Mouse (Mus musculus) lung, adult 2 months (tissue): ENCODE results near the gene Ddx23.

ENCODE experiments used
- CTCF ChIP-seq: fragments of 200-500 bp; IDR thresholded peaks from 2 replicates; pipeline ENCODE4 v1.5.1; 2011; ENCODE audit warnings: mild to moderate bottlenecking, low read length, control low read depth; ENCODE audit not compliant: insufficient read depth
- POLR2A ChIP-seq: fragments of 200-500 bp; IDR thresholded peaks from 2 replicates; pipeline ENCODE4 v1.6.1; 2011; ENCODE audit warnings: low read depth, mild to moderate bottlenecking, control low read depth, low read length, borderline replicate concordance; ENCODE audit errors: extremely low read depth

- TF ChIP-seq CTCF = no peak
- no peak for TF ChIP-seq POLR2A
Observed at GRCm38 (mm10) chr15:98672592-98672991, 9.9 kb upstream of the Ddx23 start.
